Mouse (Mus musculus): ENCODE results near the gene Mcu. TPM values are rescaled to one million over a fixed set of nuclear protein-coding genes. Genes with fewer than 3 reads are reported as not detected.
A peak's percentile ranks its signal among the peaks of the same experiment; 100 is the strongest.

Gene Mcu
- total and polyA plus RNA-seq, 3 experiments: 4.9 to 5.7 (median 5.3) TPM

DNA sequence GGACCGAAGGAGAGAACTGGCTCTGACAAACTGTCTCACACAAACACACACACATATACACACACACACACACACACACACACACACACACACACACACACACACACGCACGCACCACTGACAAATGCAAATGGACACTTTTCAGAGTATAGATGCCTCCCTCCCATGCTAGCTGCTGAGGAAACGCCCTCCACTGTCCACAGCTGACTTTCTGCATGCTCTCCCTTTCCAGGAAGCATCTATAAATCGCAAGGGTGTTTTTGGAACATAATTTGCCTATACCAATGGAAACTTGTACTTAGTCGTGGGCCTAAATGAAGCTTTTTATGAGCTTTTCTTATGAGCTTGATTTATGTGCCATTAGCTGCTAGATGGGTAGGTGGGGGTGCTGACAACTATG is 46.1 kb downstream of the Mcu start:
- H3K36me3 ChIP-seq (replicated peaks in 1 of 2; ENCODE audit: control insufficient read depth in 1 of 2, insufficient read depth in 1 of 2, low read length in 1 of 2): peaks cover 0 to 5% of the 10 kb centered on the region in 2 experiments
- H3K27me3 ChIP-seq (replicated peaks): no peaks in the 10 kb centered on the region
- TF ChIP-seq UBTF (IDR thresholded peaks at IDR 0.05; ENCODE audit: low read depth, low read length) (no peak), ETS1 (conservative IDR thresholded peaks at IDR 0.05; ENCODE audit: low read depth, low read length) (peak; percentile 36; the same call in 1 of the 2 replicates), USF1 (IDR thresholded peaks at IDR 0.05; ENCODE audit: low read depth, low read length) (no peak), POLR2A (IDR thresholded peaks at IDR 0.05; ENCODE audit: low read depth, low read length) (no peak), JUND (conservative IDR thresholded peaks at IDR 0.05; ENCODE audit: low read depth, low read length) (no peak)
- DNase-seq (ENCODE audit: extremely low read depth): peak; percentile 52
- no peak overlapping the region for H3K4me2 ChIP-seq (ENCODE audit: insufficient read depth, low read depth, poor library complexity, severe bottlenecking)
- dilution Hi-C loops (cut with MboI; ENCODE audit: extremely low pct_ligation_motif_present, extremely low pct_unique_long_range_greater_than_20kb, low sequenced_read_pairs): no loop called here
- no peak overlapping the region for H3K4me3 ChIP-seq (replicated peaks in 1 of 3; ENCODE audit: low read depth in 2 of 3, low read length in 2 of 3, poor library complexity in 1 of 3)
- in situ Hi-C loops (cut with MboI; ENCODE audit: low pct_ligation_motif_present, low pct_unique_long_range_greater_than_20kb, low sequenced_read_pairs): no loop called here
- H3K9me3 ChIP-seq (replicated peaks; ENCODE audit: low read length): peaks cover 11% of the 10 kb centered on the region
- H3K79me2 ChIP-seq (replicated peaks; ENCODE audit: control insufficient read depth, extremely low read depth, insufficient read depth, poor library complexity, severe bottlenecking): no peaks in the 10 kb centered on the region
- H3K4me1 ChIP-seq (ENCODE audit: control insufficient read depth in 1 of 2, insufficient read depth in 2 of 2): peaks cover 0 to 16% of the 10 kb centered on the region in 2 experiments; a peak in 2 of 4 replicates
- H3K27ac ChIP-seq (ENCODE audit: insufficient read depth, low read depth): no peak overlapping the region
- H3K9ac ChIP-seq (ENCODE audit: insufficient read depth, low read depth): no peak overlapping the region

DNA sequence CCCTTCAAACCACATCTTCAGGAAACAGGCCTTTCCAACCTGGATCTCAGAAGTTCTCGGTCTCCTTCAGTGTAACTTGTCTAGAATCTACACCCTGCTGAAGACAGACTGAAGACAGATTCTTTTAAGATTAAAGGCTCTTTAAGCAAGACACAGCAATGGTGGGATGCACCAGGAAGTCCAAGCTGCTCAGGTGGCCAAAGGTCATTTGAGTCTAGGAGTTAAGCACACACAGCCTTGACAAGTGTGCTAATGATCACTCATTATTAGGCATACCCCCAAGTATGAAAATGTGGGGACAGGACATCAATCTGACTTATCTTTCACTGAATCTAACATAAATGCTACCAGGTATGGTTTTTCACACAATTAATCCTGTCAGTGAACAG is 47.0 kb downstream of the Mcu start:
- dilution Hi-C loops (cut with MboI; ENCODE audit: extremely low pct_ligation_motif_present, extremely low pct_unique_long_range_greater_than_20kb, low sequenced_read_pairs) (no loop called here), in situ Hi-C loops (cut with MboI; ENCODE audit: low pct_ligation_motif_present, low pct_unique_long_range_greater_than_20kb, low sequenced_read_pairs) (no loop called here)
- no peak for TF ChIP-seq JUN (IDR thresholded peaks at IDR 0.05; ENCODE audit: insufficient read depth, low read depth, low read length)
- TF ChIP-seq MXI1 (IDR thresholded peaks at IDR 0.05; ENCODE audit: low read depth, low read length): no peak
- no peak for TF ChIP-seq MAZ (IDR thresholded peaks at IDR 0.05; ENCODE audit: low read depth, low read length)
- TF ChIP-seq SMC3 (IDR thresholded peaks at IDR 0.05; ENCODE audit: low read depth, low read length): no peak

DNA sequence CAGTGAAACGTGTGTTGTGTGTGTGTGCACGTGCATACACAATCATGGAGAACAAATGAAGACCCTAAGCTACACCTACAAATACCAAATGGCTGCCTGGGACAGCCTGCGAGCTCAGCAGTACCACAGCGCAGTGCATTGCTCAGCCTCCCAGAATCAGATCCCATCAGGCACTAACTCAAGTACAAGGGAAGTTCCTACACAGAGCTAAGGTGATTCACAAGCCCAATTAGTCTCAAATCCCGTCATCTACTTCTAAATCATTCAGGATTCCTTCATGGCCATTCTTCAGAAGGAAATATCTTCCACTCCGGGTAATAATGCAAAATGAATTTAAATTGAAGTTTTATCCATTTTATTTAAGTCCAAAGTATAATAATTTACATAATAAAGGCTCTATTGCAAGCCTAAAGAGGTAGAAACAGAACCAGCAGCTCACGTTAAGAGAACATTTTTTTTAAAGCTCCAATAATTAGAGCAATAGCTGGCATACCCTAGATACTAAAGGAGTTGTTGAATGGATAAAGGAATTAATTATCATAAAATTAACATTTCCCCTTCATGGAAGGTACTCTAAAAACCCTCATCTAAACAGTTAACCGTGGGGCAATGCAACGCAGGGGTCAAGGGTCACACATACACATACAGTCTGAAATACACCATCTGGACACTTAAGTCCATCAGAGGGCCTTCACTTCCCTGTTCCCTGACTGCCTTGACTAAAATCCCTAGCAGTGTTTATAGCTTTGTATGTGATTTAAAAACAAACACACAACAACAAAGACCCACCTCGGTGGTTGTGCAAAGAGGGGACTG is 47.6 kb downstream of the Mcu start:
- no peaks in the 10 kb centered on the region for H3K27me3 ChIP-seq (replicated peaks)
- no peak overlapping the region for H3K4me3 ChIP-seq (replicated peaks in 1 of 3; ENCODE audit: low read depth in 2 of 3, low read length in 2 of 3, poor library complexity in 1 of 3)
- dilution Hi-C loops (cut with MboI; ENCODE audit: extremely low pct_ligation_motif_present, extremely low pct_unique_long_range_greater_than_20kb, low sequenced_read_pairs): no loop called here
- H3K9ac ChIP-seq (ENCODE audit: insufficient read depth, low read depth): no peak overlapping the region
- H3K79me2 ChIP-seq (replicated peaks; ENCODE audit: control insufficient read depth, extremely low read depth, insufficient read depth, poor library complexity, severe bottlenecking): no peaks in the 10 kb centered on the region
- no peak for TF ChIP-seq USF2 (conservative IDR thresholded peaks at IDR 0.05; ENCODE audit: low read depth, low read length)
- TF ChIP-seq CHD1 (IDR thresholded peaks at IDR 0.05; ENCODE audit: low read depth, low read length): no peak
- no peak for TF ChIP-seq USF1 (IDR thresholded peaks at IDR 0.05; ENCODE audit: low read depth, low read length)
- TF ChIP-seq CTCF (conservative IDR thresholded peaks at IDR 0.05 in 1 of 2, IDR thresholded peaks at IDR 0.05 in 1 of 2; ENCODE audit: low read depth in 2 of 2, low read length in 2 of 2): no peak
- no peak for TF ChIP-seq EP300 (IDR thresholded peaks at IDR 0.05; ENCODE audit: low read length)
- no peak for TF ChIP-seq MXI1 (IDR thresholded peaks at IDR 0.05; ENCODE audit: low read depth, low read length)
- peaks cover 8% of the 10 kb centered on the region for H3K9me3 ChIP-seq (replicated peaks; ENCODE audit: low read length)
- H3K4me1 ChIP-seq (ENCODE audit: control insufficient read depth in 1 of 2, insufficient read depth in 2 of 2): peaks cover 5 to 24% of the 10 kb centered on the region in 2 experiments
- no peak for DNase-seq (ENCODE audit: extremely low read depth)
- H3K36me3 ChIP-seq (replicated peaks in 1 of 2; ENCODE audit: control insufficient read depth in 1 of 2, insufficient read depth in 1 of 2, low read length in 1 of 2): peaks cover 0 to 8% of the 10 kb centered on the region in 2 experiments
- no peak overlapping the region for H3K27ac ChIP-seq (ENCODE audit: insufficient read depth, low read depth)
- in situ Hi-C loops (cut with MboI; ENCODE audit: low pct_ligation_motif_present, low pct_unique_long_range_greater_than_20kb, low sequenced_read_pairs): no loop called here
- no peak overlapping the region for H3K4me2 ChIP-seq (ENCODE audit: insufficient read depth, low read depth, poor library complexity, severe bottlenecking)

More for the DNA sequence above, 47.0 kb downstream of the Mcu start:
- no peak for DNase-seq (ENCODE audit: extremely low read depth)
- no peak overlapping the region for H3K4me2 ChIP-seq (ENCODE audit: insufficient read depth, low read depth, poor library complexity, severe bottlenecking)
- no peak overlapping the region for H3K4me3 ChIP-seq (replicated peaks in 1 of 3; ENCODE audit: low read depth in 2 of 3, low read length in 2 of 3, poor library complexity in 1 of 3)
- peaks cover 4 to 23% of the 10 kb centered on the region in 2 experiments for H3K4me1 ChIP-seq (ENCODE audit: control insufficient read depth in 1 of 2, insufficient read depth in 2 of 2)
- H3K27me3 ChIP-seq (replicated peaks): no peaks in the 10 kb centered on the region
- H3K9ac ChIP-seq (ENCODE audit: insufficient read depth, low read depth): no peak overlapping the region
- H3K79me2 ChIP-seq (replicated peaks; ENCODE audit: control insufficient read depth, extremely low read depth, insufficient read depth, poor library complexity, severe bottlenecking): no peaks in the 10 kb centered on the region
- peaks cover 11% of the 10 kb centered on the region for H3K9me3 ChIP-seq (replicated peaks; ENCODE audit: low read length)
- H3K27ac ChIP-seq (ENCODE audit: insufficient read depth, low read depth): no peak overlapping the region
- H3K36me3 ChIP-seq (replicated peaks in 1 of 2; ENCODE audit: control insufficient read depth in 1 of 2, insufficient read depth in 1 of 2, low read length in 1 of 2): peaks cover 0 to 8% of the 10 kb centered on the region in 2 experiments
